Mouse (Mus musculus) liver, adult 2 months (tissue): ENCODE data around the gene Mical1.

Source experiments
- CTCF ChIP-seq: fragments of 200-500 bp; IDR thresholded peaks from 2 replicates; pipeline ENCODE4 v1.5.1; 2011; ENCODE audit warnings: low read depth, low read length, control low read depth
- POLR2A ChIP-seq: fragments of 200-500 bp; IDR thresholded peaks from 2 replicates; pipeline ENCODE4 v1.6.1; 2011; ENCODE audit warnings: low read length, control low read depth; ENCODE audit not compliant: insufficient read depth; ENCODE audit errors: extremely low read depth

- TF ChIP-seq POLR2A (no peak), CTCF (no peak)
Measured at GRCm38 (mm10) chr10:41461057-41461722, 14.9 kb upstream of the Mical1 start.
